Mouse (Mus musculus): ENCODE results near the gene Rgs13. TPM values are rescaled to one million over a fixed set of nuclear protein-coding genes. Genes with fewer than 3 reads are reported as not detected.

Rgs13 gene
- 1 to 10 TPM in 1 of 3 experiments, not detected in 2; 1.1 TPM for polyA plus RNA-seq (2017; shearing (Covaris generic))

- no peak for ATAC-seq
Observed at GRCm38 (mm10) chr1:144177166-144177565, at the start of gene Rgs13. Gene Rgs13 (minus strand): TSS chr1:144177372.

GRCm38 (mm10) chr1:144215230-144215629, 38.1 kb upstream of the Rgs13 start:
- ATAC-seq, result peak; percentile 92

- no peak for ATAC-seq
Observed at GRCm38 (mm10) chr1:144210912-144211311, 33.7 kb upstream of the Rgs13 start.

- ATAC-seq, result no peak
Observed at GRCm38 (mm10) chr1:144206281-144207061, 29.3 kb upstream of the Rgs13 start.

GRCm38 (mm10) chr1:144204766-144205165, 27.6 kb upstream of the Rgs13 start:
- no peak for ATAC-seq

- ATAC-seq, result peak; percentile 92
Observed at GRCm38 (mm10) chr1:144202939-144203338, 25.8 kb upstream of the Rgs13 start.

GRCm38 (mm10) chr1:144200496-144200895, 23.3 kb upstream of the Rgs13 start:
- ATAC-seq, result no peak

GRCm38 (mm10) chr1:144199538-144199937, 22.4 kb upstream of the Rgs13 start:
- no peak for ATAC-seq

- peak; percentile 80 for ATAC-seq
Observed at GRCm38 (mm10) chr1:144197684-144198083, 20.5 kb upstream of the Rgs13 start.

GRCm38 (mm10) chr1:144186655-144187396, 9.7 kb upstream of the Rgs13 start:
- ATAC-seq, result no peak

- ATAC-seq, result peak; percentile 60
Observed at GRCm38 (mm10) chr1:144184955-144185715, 8.0 kb upstream of the Rgs13 start.

GRCm38 (mm10) chr1:144183622-144184021, 6.5 kb upstream of the Rgs13 start:
- no peak for ATAC-seq

GRCm38 (mm10) chr1:144179559-144179958, 2.4 kb upstream of the Rgs13 start:
- ATAC-seq, result no peak

- ATAC-seq, result no peak
Observed at GRCm38 (mm10) chr1:144178281-144178957, 1.2 kb upstream of the Rgs13 start.

- no peak for ATAC-seq
Observed at GRCm38 (mm10) chr1:144177620-144178019, 448 bp upstream of the Rgs13 start.

GRCm38 (mm10) chr1:144174760-144175159, 2.4 kb downstream of the Rgs13 start:
- no peak for ATAC-seq

GRCm38 (mm10) chr1:144173568-144174036, 3.6 kb downstream of the Rgs13 start:
- peak; percentile 28 for ATAC-seq

- no peak for ATAC-seq
Observed at GRCm38 (mm10) chr1:144168921-144169320, 8.3 kb downstream of the Rgs13 start.

GRCm38 (mm10) chr1:144167761-144168160, 9.4 kb downstream of the Rgs13 start:
- no peak for ATAC-seq

GRCm38 (mm10) chr1:144166897-144167296, 10.3 kb downstream of the Rgs13 start:
- no peak for ATAC-seq

GRCm38 (mm10) chr1:144166275-144166674, 10.9 kb downstream of the Rgs13 start:
- ATAC-seq, result peak; percentile 79

GRCm38 (mm10) chr1:144152526-144152925, 24.6 kb downstream of the Rgs13 start:
- no peak for ATAC-seq

Data from inflammation-experienced regulatory T-cells, adult 6 months (primary cell).